Mouse (Mus musculus) liver, postnatal 0 days (tissue): ENCODE results near the gene Nt5m.

Experiments
- CTCF ChIP-seq: sonication (generic); IDR thresholded peaks from 2 replicates; pipeline ENCODE4 v1.5.1; 2016; ENCODE audit warnings: antibody characterized with exemption, low read depth
- EP300 ChIP-seq: IDR thresholded peaks from 2 replicates; pipeline ENCODE4 v1.6.1; 2016; ENCODE audit warnings: antibody characterized with exemption, low read depth, mild to moderate bottlenecking

DNA sequence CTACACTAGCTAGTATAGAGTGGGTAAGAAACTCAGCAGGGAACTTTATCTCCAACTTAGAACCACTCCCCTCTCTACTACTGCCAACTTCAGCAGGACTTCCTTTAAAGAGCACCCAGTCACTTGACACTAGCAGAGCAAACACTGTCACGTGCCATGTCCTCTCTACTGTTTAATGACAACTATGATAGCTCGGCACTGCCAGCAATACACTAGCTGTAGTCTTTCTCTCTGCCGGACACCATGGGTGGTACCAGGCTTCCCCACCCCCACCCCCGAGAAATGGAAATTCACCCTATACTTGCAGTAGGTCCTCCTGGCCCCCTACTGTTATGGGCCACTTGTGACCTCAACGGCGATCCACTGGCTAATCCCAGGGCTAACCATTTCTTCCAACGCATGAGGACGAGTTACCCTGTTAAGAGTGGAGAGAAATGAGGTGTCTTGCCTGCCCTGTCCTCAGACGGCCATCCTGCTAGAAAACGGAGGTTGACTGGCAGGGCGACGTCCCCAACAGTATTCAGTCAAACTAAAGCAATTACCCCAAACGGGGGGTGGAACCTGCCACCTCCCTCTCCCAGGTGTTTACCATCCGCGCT is 30.1 kb upstream of the Nt5m start:
- TF ChIP-seq CTCF (no peak), EP300 (no peak)
